Mouse (Mus musculus) lung, embryonic 15.5 days (tissue): ENCODE results near the gene Inava. TPM values are rescaled to one million over a fixed set of nuclear protein-coding genes. Genes with fewer than 3 reads are reported as not detected.

Experiments
- ATAC-seq: fragments of 200-750 bp; cut with Nextera tagmentation; 2 replicates; pipeline ENCODE4 v1.8.0; 2017; ENCODE audit warnings: moderate number of reproducible peaks, borderline replicate concordance; ENCODE audit not compliant: low FRiP score, low TSS enrichment; ENCODE audit errors: extremely low read depth
- H3K27ac ChIP-seq: fragments of 300-500 bp; sonication (generic); 2 replicates; pipeline ENCODE4 v1.5.1; 2015; ENCODE audit warnings: moderate library complexity, mild to moderate bottlenecking, inconsistent platforms
- H3K27me3 ChIP-seq: fragments of 300-500 bp; sonication (generic); 2 replicates; pipeline ENCODE4 v1.6.1; 2015; ENCODE audit warnings: inconsistent platforms
- H3K36me3 ChIP-seq: fragments of 300-500 bp; sonication (generic); 2 replicates; pipeline ENCODE4 v1.6.1; 2015; ENCODE audit warnings: inconsistent platforms
- H3K4me1 ChIP-seq: fragments of 300-500 bp; sonication (generic); 2 replicates; pipeline ENCODE4 v1.6.1; 2015; ENCODE audit warnings: inconsistent platforms
- H3K4me2 ChIP-seq: fragments of 300-500 bp; sonication (generic); 2 replicates; pipeline ENCODE4 v1.6.1; 2015; ENCODE audit warnings: inconsistent platforms, mild to moderate bottlenecking, moderate library complexity
- H3K4me3 ChIP-seq: fragments of 300-500 bp; sonication (generic); 2 replicates; pipeline ENCODE4 v1.5.1; 2015; ENCODE audit warnings: mild to moderate bottlenecking, inconsistent platforms
- H3K9ac ChIP-seq: fragments of 300-500 bp; sonication (generic); 2 replicates; pipeline ENCODE4 v1.6.1; 2015; ENCODE audit warnings: inconsistent platforms
- H3K9me3 ChIP-seq: fragments of 300-500 bp; sonication (generic); 2 replicates; pipeline ENCODE4 v1.6.1; 2016; ENCODE audit warnings: inconsistent platforms
- WGBS: fragments of 180-500 bp; shearing (Covaris S2); methylation state at CpG from one replicate; pipeline ENCODE4 v1.1.7; 2015; 5-methylcytosine and 5-hydroxymethylcytosine counted together
- polyA plus RNA-seq: library from polyadenylated mRNA; unstranded; fragments of >200 nt; fragmentation: Nextera tagmentation; extraction: Ambion mirVana; gene quantifications from 2 replicates; pipeline ENCODE4 v1.2.1, GENCODE M21; 2015

The Inava gene
- 15.7 and 16.0 TPM in 2 replicates for polyA plus RNA-seq

- WGBS = under 1% methylated on average over 47 of the region's 51 CpGs
These were observed at the start of gene Inava for GRCm38 (mm10) chr1:136233892-136234594. TSS of gene Inava (minus strand) at chr1:136234264.

GRCm38 (mm10) chr1:136277366-136277765 lies 43.3 kb upstream of the Inava start:
- ATAC-seq = no peak
- Histone ChIP-seq H3K27ac (no peak overlapping the region), H3K4me3 (no peak overlapping the region), H3K27me3 (no peaks in the 10 kb centered on the region), H3K9ac (no peak overlapping the region), H3K4me2 (no peak overlapping the region), H3K9me3 (no peaks in the 10 kb centered on the region), H3K4me1 (no peaks in the 10 kb centered on the region), H3K36me3 (peaks cover 83% of the 10 kb centered on the region)
- 89% methylated on average over 8 of the region's 8 CpGs for WGBS

More at GRCm38 (mm10) chr1:136233892-136234594, at the start of gene Inava:
- Histone ChIP-seq H3K4me2 (peak within 1 kb of the TSS; percentile 76), H3K9me3 (no peaks in the 10 kb centered on the region), H3K27ac (peak within 1 kb of the TSS; percentile 86), H3K4me3 (peak within 1 kb of the TSS; percentile 62), H3K27me3 (no peaks in the 10 kb centered on the region), H3K36me3 (no peaks in the 10 kb centered on the region), H3K9ac (peak within 1 kb of the TSS; percentile 47), H3K4me1 (peaks cover 39% of the 10 kb centered on the region)
- ATAC-seq = peak; percentile 82

- peaks cover 2% of the 10 kb centered on the region; the same call in 1 of the 2 replicates for H3K27me3 ChIP-seq
- no peak overlapping the region for H3K27ac ChIP-seq
- no peak overlapping the region for H3K4me3 ChIP-seq
- H3K9me3 ChIP-seq = no peaks in the 10 kb centered on the region
- peaks cover 22% of the 10 kb centered on the region for H3K36me3 ChIP-seq
- WGBS = 52% methylated on average over 7 of the region's 7 CpGs
- ATAC-seq = peak; percentile 64; the same call in 1 of the 2 replicates
- peaks cover 12% of the 10 kb centered on the region for H3K4me1 ChIP-seq
- no peak overlapping the region for H3K4me2 ChIP-seq
- no peak overlapping the region for H3K9ac ChIP-seq
These were observed 34.2 kb upstream of the Inava start for GRCm38 (mm10) chr1:136268224-136268623.

- no peak overlapping the region for H3K27ac ChIP-seq
- H3K36me3 ChIP-seq = peaks cover 3% of the 10 kb centered on the region; the same call in 1 of the 2 replicates
- H3K4me1 ChIP-seq = peaks cover 12% of the 10 kb centered on the region
- no peaks in the 10 kb centered on the region for H3K9me3 ChIP-seq
- no peak overlapping the region for H3K9ac ChIP-seq
- H3K4me3 ChIP-seq = no peak overlapping the region
- H3K4me2 ChIP-seq = no peak overlapping the region
- 39% methylated on average over 6 of the region's 6 CpGs for WGBS
- H3K27me3 ChIP-seq = peaks cover 19% of the 10 kb centered on the region
- no peak for ATAC-seq
These were observed 32.1 kb upstream of the Inava start for GRCm38 (mm10) chr1:136266127-136266526.

GRCm38 (mm10) chr1:136263355-136263754 lies 29.3 kb upstream of the Inava start:
- no peak overlapping the region for H3K4me3 ChIP-seq
- WGBS = 91% methylated on average over 5 of the region's 5 CpGs
- peaks cover 46% of the 10 kb centered on the region for H3K27me3 ChIP-seq
- H3K4me1 ChIP-seq = peaks cover 15% of the 10 kb centered on the region
- no peak overlapping the region for H3K27ac ChIP-seq
- H3K9ac ChIP-seq = no peak overlapping the region
- H3K36me3 ChIP-seq = no peaks in the 10 kb centered on the region
- no peaks in the 10 kb centered on the region for H3K9me3 ChIP-seq
- no peak overlapping the region for H3K4me2 ChIP-seq
- ATAC-seq = no peak

- peak within 1 kb of the TSS; percentile 51 for H3K4me3 ChIP-seq
- 5% methylated on average over 26 of the region's 28 CpGs for WGBS
- peaks cover 66% of the 10 kb centered on the region for H3K27me3 ChIP-seq
- peak; percentile 32; the same call in 1 of the 2 replicates for ATAC-seq
- H3K4me2 ChIP-seq = peak within 1 kb of the TSS; percentile 94
- no peak within 1 kb of the TSS; the same call in 1 of the 2 replicates for H3K9ac ChIP-seq
- no peak within 1 kb of the TSS for H3K27ac ChIP-seq
- no peaks in the 10 kb centered on the region for H3K36me3 ChIP-seq
- H3K4me1 ChIP-seq = peaks cover 14% of the 10 kb centered on the region
- H3K9me3 ChIP-seq = no peaks in the 10 kb centered on the region
These were observed 26.7 kb upstream of the Inava start, which contains the start of gene Gpr25 for GRCm38 (mm10) chr1:136260635-136261238. TSS of gene Gpr25 (minus strand) at chr1:136260873.

GRCm38 (mm10) chr1:136259893-136260634 lies 26.0 kb upstream of the Inava start:
- no peaks in the 10 kb centered on the region for H3K36me3 ChIP-seq
- peak overlapping the region; percentile 94 for H3K4me2 ChIP-seq
- peaks cover 14% of the 10 kb centered on the region for H3K4me1 ChIP-seq
- no peaks in the 10 kb centered on the region for H3K9me3 ChIP-seq
- no peak overlapping the region; the same call in 1 of the 2 replicates for H3K9ac ChIP-seq
- peak; percentile 73 for ATAC-seq
- peaks cover 66% of the 10 kb centered on the region for H3K27me3 ChIP-seq
- WGBS = under 1% methylated on average over 95 of the region's 95 CpGs
- peak overlapping the region; percentile 51 for H3K4me3 ChIP-seq
- H3K27ac ChIP-seq = no peak overlapping the region

- peaks cover 66% of the 10 kb centered on the region for H3K27me3 ChIP-seq
- no peak overlapping the region for H3K9ac ChIP-seq
- no peak overlapping the region for H3K27ac ChIP-seq
- peaks cover 14% of the 10 kb centered on the region for H3K4me1 ChIP-seq
- ATAC-seq = no peak
- peak overlapping the region; percentile 94 for H3K4me2 ChIP-seq
- peak overlapping the region; percentile 51 for H3K4me3 ChIP-seq
- no peaks in the 10 kb centered on the region for H3K36me3 ChIP-seq
- H3K9me3 ChIP-seq = no peaks in the 10 kb centered on the region
- WGBS = 3% methylated on average over 16 of the region's 16 CpGs
These were observed 25.5 kb upstream of the Inava start for GRCm38 (mm10) chr1:136259543-136259892.

GRCm38 (mm10) chr1:136258495-136258894 lies 24.4 kb upstream of the Inava start:
- Histone ChIP-seq H3K4me2 (no peak overlapping the region), H3K9ac (no peak overlapping the region), H3K36me3 (no peaks in the 10 kb centered on the region), H3K9me3 (no peaks in the 10 kb centered on the region), H3K4me3 (no peak overlapping the region), H3K27me3 (peaks cover 66% of the 10 kb centered on the region), H3K4me1 (peaks cover 14% of the 10 kb centered on the region), H3K27ac (no peak overlapping the region)
- ATAC-seq = no peak
- WGBS = 65% methylated on average over 9 of the region's 9 CpGs

- Histone ChIP-seq H3K4me1 (peaks cover 12% of the 10 kb centered on the region), H3K9me3 (no peaks in the 10 kb centered on the region), H3K4me2 (no peak overlapping the region), H3K9ac (no peak overlapping the region), H3K36me3 (no peaks in the 10 kb centered on the region), H3K27me3 (peaks cover 43% of the 10 kb centered on the region), H3K27ac (no peak overlapping the region), H3K4me3 (no peak overlapping the region)
- 43% methylated on average over 8 of the region's 8 CpGs for WGBS
- ATAC-seq = no peak
These were observed 21.6 kb upstream of the Inava start for GRCm38 (mm10) chr1:136255657-136256056.

- H3K4me1 ChIP-seq = peaks cover 8% of the 10 kb centered on the region
- H3K27me3 ChIP-seq = peaks cover 38% of the 10 kb centered on the region
- WGBS = 30% methylated on average over 6 of the region's 6 CpGs
- H3K4me2 ChIP-seq = no peak overlapping the region
- no peaks in the 10 kb centered on the region for H3K9me3 ChIP-seq
- H3K9ac ChIP-seq = no peak overlapping the region
- no peak overlapping the region for H3K27ac ChIP-seq
- no peak overlapping the region for H3K4me3 ChIP-seq
- no peak for ATAC-seq
- H3K36me3 ChIP-seq = no peaks in the 10 kb centered on the region
These were observed 21.1 kb upstream of the Inava start for GRCm38 (mm10) chr1:136255174-136255573.
